Mouse (Mus musculus) ES-E14 (cell line): ENCODE data around the gene Gm8126.
"Not testable (repeated sequence)": the region's sequence is repeated elsewhere in the genome, so short reads cannot be mapped to it uniquely, and the experiment has no call there.

Source experiments
- HCFC1 ChIP-seq: IDR thresholded peaks from 2 replicates; pipeline ENCODE4 v1.6.1; 2012; ENCODE audit warnings: low read length, inconsistent platforms, borderline replicate concordance; ENCODE audit not compliant: insufficient read depth
- MAFK ChIP-seq: IDR thresholded peaks from 2 replicates; pipeline ENCODE4 v1.6.1; 2014; ENCODE audit warnings: mild to moderate bottlenecking, low read depth, low read length, inconsistent platforms; ENCODE audit not compliant: insufficient read depth
- ZC3H11A ChIP-seq: IDR thresholded peaks from 2 replicates; pipeline ENCODE4 v1.6.1; 2012; ENCODE audit warnings: low read depth, mild to moderate bottlenecking, inconsistent platforms, low read length, borderline replicate concordance

DNA sequence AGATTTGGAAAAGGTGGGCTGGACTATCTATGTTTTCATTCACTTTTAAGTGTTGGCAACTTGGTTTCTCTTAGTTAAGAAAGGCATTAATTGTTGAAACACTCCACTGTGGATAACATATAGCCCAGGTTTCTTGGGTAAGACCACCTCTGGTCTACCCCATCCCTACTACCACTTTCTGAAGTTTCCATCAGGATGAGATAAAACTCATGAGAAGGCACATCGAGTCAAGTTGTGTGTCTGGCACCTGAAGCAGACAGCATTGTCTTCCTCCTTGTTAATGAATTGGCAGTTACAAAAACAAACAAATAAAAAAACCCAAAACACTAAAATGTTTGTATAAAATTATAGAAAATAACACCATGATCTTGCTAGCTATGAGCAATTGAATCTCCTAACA lies 17.3 kb downstream of the Gm8126 start:
- not testable (repeated sequence) for TF ChIP-seq MAFK, HCFC1, ZC3H11A
